Mouse (Mus musculus) bone marrow macrophage, adult 2 months (primary cell): ENCODE measurements at regions not wholly inside any gene's neighbourhood (a gene's known extent, or its start where the extent isn't known, plus 50 kb on each side); places are given as distances from the start of the nearest gene placed in this dataset.

Experiments
- H3K27ac ChIP-seq: 2 replicates; pipeline ENCODE4 v1.5.1; 2012; ENCODE audit warnings: low read depth, low read length; ENCODE audit not compliant: insufficient read depth
- H3K4me1 ChIP-seq: 2 replicates; pipeline ENCODE4 v1.6.1; 2012; ENCODE audit warnings: low read length; ENCODE audit not compliant: control insufficient read depth, insufficient read depth
- H3K4me3 ChIP-seq: 2 replicates; pipeline ENCODE4 v1.5.1; 2012; ENCODE audit warnings: mild to moderate bottlenecking, low read length, moderate library complexity; ENCODE audit not compliant: insufficient read depth
- CTCF ChIP-seq: IDR thresholded peaks from 2 replicates; pipeline ENCODE4 v1.5.1; 2012; ENCODE audit warnings: low read depth, mild to moderate bottlenecking, low read length, moderate library complexity
- POLR2A ChIP-seq: IDR thresholded peaks from 2 replicates; pipeline ENCODE4 v1.6.1; 2012; ENCODE audit warnings: mild to moderate bottlenecking, low read depth, low read length, borderline replicate concordance

GRCm38 (mm10) chr10:17613281-17613680 lies 109.7 kb upstream of the Cited2 start:
- no peak overlapping the region for H3K4me3 ChIP-seq
- peak overlapping the region; percentile 82 for H3K27ac ChIP-seq
- TF ChIP-seq CTCF (no peak), POLR2A (no peak)
- peaks cover 6% of the 10 kb centered on the region for H3K4me1 ChIP-seq

- Histone ChIP-seq H3K27ac (no peak overlapping the region), H3K4me1 (peaks cover 2% of the 10 kb centered on the region), H3K4me3 (no peak overlapping the region)
- no peak for TF ChIP-seq POLR2A
- no peak for TF ChIP-seq CTCF
Observed at GRCm38 (mm10) chr10:17618024-17618423, 105.0 kb upstream of the Cited2 start.

GRCm38 (mm10) chr10:17619617-17620016 lies 103.4 kb upstream of the Cited2 start:
- Histone ChIP-seq H3K4me1 (peaks cover 4% of the 10 kb centered on the region; the same call in 1 of the 2 replicates), H3K4me3 (no peak overlapping the region), H3K27ac (no peak overlapping the region)
- TF ChIP-seq CTCF (no peak), POLR2A (no peak)

- Histone ChIP-seq H3K27ac (no peak overlapping the region), H3K4me1 (peaks cover 4% of the 10 kb centered on the region; the same call in 1 of the 2 replicates), H3K4me3 (no peak overlapping the region)
- TF ChIP-seq CTCF: no peak
Observed at GRCm38 (mm10) chr10:17621703-17622385, 101.2 kb upstream of the Cited2 start.

GRCm38 (mm10) chr10:17622802-17623201 lies 100.2 kb upstream of the Cited2 start:
- Histone ChIP-seq H3K4me3 (no peak overlapping the region), H3K27ac (no peak overlapping the region), H3K4me1 (peaks cover 4% of the 10 kb centered on the region; the same call in 1 of the 2 replicates)
- TF ChIP-seq CTCF: no peak
- no peak for TF ChIP-seq POLR2A

- peaks cover 12% of the 10 kb centered on the region for H3K4me1 ChIP-seq
- no peak overlapping the region for H3K4me3 ChIP-seq
- H3K27ac ChIP-seq: no peak overlapping the region
- TF ChIP-seq CTCF (no peak), POLR2A (no peak)
Observed at GRCm38 (mm10) chr10:17629709-17630108, 93.3 kb upstream of the Cited2 start.

GRCm38 (mm10) chr10:17630861-17631581 lies 92.0 kb upstream of the Cited2 start:
- no peak overlapping the region for H3K27ac ChIP-seq
- H3K4me1 ChIP-seq: peaks cover 12% of the 10 kb centered on the region
- H3K4me3 ChIP-seq: no peak overlapping the region
- no peak for TF ChIP-seq CTCF
- no peak for TF ChIP-seq POLR2A

GRCm38 (mm10) chr10:17631817-17632216 lies 91.2 kb upstream of the Cited2 start:
- no peak overlapping the region for H3K27ac ChIP-seq
- peaks cover 12% of the 10 kb centered on the region for H3K4me1 ChIP-seq
- TF ChIP-seq POLR2A: no peak
- TF ChIP-seq CTCF: no peak
- no peak overlapping the region for H3K4me3 ChIP-seq

- TF ChIP-seq POLR2A (no peak), CTCF (no peak)
- H3K4me3 ChIP-seq: no peak overlapping the region
- H3K27ac ChIP-seq: no peak overlapping the region
- H3K4me1 ChIP-seq: peaks cover 12% of the 10 kb centered on the region
Observed at GRCm38 (mm10) chr10:17632959-17633674, 89.9 kb upstream of the Cited2 start.

- TF ChIP-seq POLR2A (no peak), CTCF (no peak)
- H3K27ac ChIP-seq: no peak overlapping the region
- no peaks in the 10 kb centered on the region for H3K4me1 ChIP-seq
- no peak overlapping the region for H3K4me3 ChIP-seq
Observed at GRCm38 (mm10) chr10:17645363-17645762, 77.7 kb upstream of the Cited2 start.
